Mouse (Mus musculus) forebrain, embryonic 15.5 days (tissue): ENCODE data around the gene Timp3. TPM values are rescaled to one million over a fixed set of nuclear protein-coding genes. Genes with fewer than 3 reads are reported as not detected.

ENCODE experiments used
- ATAC-seq: fragments of 200-750 bp; cut with Nextera tagmentation; replicated peaks from 2 replicates; pipeline ENCODE4 v1.8.0; 2017; ENCODE audit warnings: mild to moderate bottlenecking, moderate TSS enrichment, moderate library complexity
- H3K27ac ChIP-seq: fragments of 300-500 bp; sonication (generic); replicated peaks from 2 replicates; pipeline ENCODE4 v1.5.1; 2015; ENCODE audit warnings: mild to moderate bottlenecking, inconsistent platforms
- H3K27me3 ChIP-seq: fragments of 300-500 bp; sonication (generic); 2 replicates; pipeline ENCODE4 v1.6.1; 2015; ENCODE audit warnings: inconsistent platforms
- H3K36me3 ChIP-seq: fragments of 300-500 bp; sonication (generic); 2 replicates; pipeline ENCODE4 v1.6.1; 2015; ENCODE audit warnings: mild to moderate bottlenecking, inconsistent platforms
- H3K4me1 ChIP-seq: fragments of 300-500 bp; sonication (generic); 2 replicates; pipeline ENCODE4 v1.6.1; 2015; ENCODE audit warnings: inconsistent platforms
- H3K4me2 ChIP-seq: fragments of 300-500 bp; sonication (generic); replicated peaks from 2 replicates; pipeline ENCODE4 v1.6.1; 2015; ENCODE audit warnings: mild to moderate bottlenecking, inconsistent platforms
- H3K4me3 ChIP-seq: fragments of 300-500 bp; sonication (generic); 2 replicates; pipeline ENCODE4 v1.5.1; 2015; ENCODE audit warnings: mild to moderate bottlenecking, inconsistent platforms
- H3K9ac ChIP-seq: fragments of 300-500 bp; sonication (generic); replicated peaks from 2 replicates; pipeline ENCODE4 v1.6.1; 2015; ENCODE audit warnings: mild to moderate bottlenecking, inconsistent platforms
- H3K9me3 ChIP-seq: fragments of 300-500 bp; sonication (generic); 2 replicates; pipeline ENCODE4 v1.6.1; 2016; ENCODE audit warnings: inconsistent platforms
- WGBS: fragments of 180-500 bp; shearing (Covaris S2); methylation state at CpG from one replicate; pipeline ENCODE4 v1.1.7; 2015; ENCODE audit warnings: mixed read lengths; 5-methylcytosine and 5-hydroxymethylcytosine counted together
- polyA plus RNA-seq: library from polyadenylated mRNA; unstranded; fragments of >200 nt; fragmentation: Nextera tagmentation; extraction: Ambion mirVana; gene quantifications from 2 replicates; pipeline ENCODE4 v1.2.1, GENCODE M21; 2015

Gene Timp3
- polyA plus RNA-seq, 1 experiment from 2014 or later: 16.9 TPM

- ATAC-seq: no peak
- Histone ChIP-seq H3K4me2 (peak overlapping the region; percentile 95), H3K9ac (peak overlapping the region; percentile 56), H3K36me3 (no peaks in the 10 kb centered on the region), H3K4me1 (peaks cover 38% of the 10 kb centered on the region), H3K27ac (no peak overlapping the region), H3K27me3 (0 out of 2 replicates have a peak, but pooled peaks cover 3% of the 10 kb centered on the region), H3K4me3 (peak overlapping the region; percentile 48), H3K9me3 (no peaks in the 10 kb centered on the region)
- 3% methylated on average over 10 of the region's 10 CpGs for WGBS
Observed at GRCm38 (mm10) chr10:86301117-86301490, 932 bp downstream of the Timp3 start.

GRCm38 (mm10) chr10:86301593-86302317 is 1.6 kb downstream of the Timp3 start:
- H3K36me3 ChIP-seq: no peaks in the 10 kb centered on the region
- 0 out of 2 replicates have a peak, but pooled peaks cover 3% of the 10 kb centered on the region for H3K27me3 ChIP-seq
- no peaks in the 10 kb centered on the region for H3K9me3 ChIP-seq
- no peak for ATAC-seq
- H3K9ac ChIP-seq: no peak overlapping the region
- WGBS: 37% methylated on average over 4 of the region's 4 CpGs
- no peak overlapping the region for H3K27ac ChIP-seq
- peak overlapping the region; percentile 95 for H3K4me2 ChIP-seq
- peak overlapping the region; percentile 48 for H3K4me3 ChIP-seq
- peaks cover 37% of the 10 kb centered on the region for H3K4me1 ChIP-seq

GRCm38 (mm10) chr10:86302318-86302648 is 2.1 kb downstream of the Timp3 start:
- H3K27ac ChIP-seq: no peak overlapping the region
- peak overlapping the region; percentile 48; the same call in 1 of the 2 replicates for H3K4me3 ChIP-seq
- no peaks in the 10 kb centered on the region for H3K36me3 ChIP-seq
- H3K4me2 ChIP-seq: peak overlapping the region; percentile 95
- ATAC-seq: no peak
- 68% methylated on average over 4 of the region's 4 CpGs for WGBS
- H3K9me3 ChIP-seq: no peaks in the 10 kb centered on the region
- H3K4me1 ChIP-seq: peaks cover 37% of the 10 kb centered on the region
- no peak overlapping the region for H3K9ac ChIP-seq
- 0 out of 2 replicates have a peak, but pooled peaks cover 3% of the 10 kb centered on the region for H3K27me3 ChIP-seq

GRCm38 (mm10) chr10:86302761-86303494 is 2.8 kb downstream of the Timp3 start:
- H3K4me2 ChIP-seq: no peak overlapping the region; the same call in 1 of the 2 replicates
- peak; percentile 30 for ATAC-seq

GRCm38 (mm10) chr10:86303495-86303876 is 3.3 kb downstream of the Timp3 start:
- no peak overlapping the region for H3K4me3 ChIP-seq
- no peaks in the 10 kb centered on the region for H3K9me3 ChIP-seq
- ATAC-seq: no peak
- H3K4me1 ChIP-seq: peaks cover 37% of the 10 kb centered on the region
- H3K4me2 ChIP-seq: no peak overlapping the region
- 0 out of 2 replicates have a peak, but pooled peaks cover 3% of the 10 kb centered on the region for H3K27me3 ChIP-seq
- no peak overlapping the region for H3K9ac ChIP-seq
- H3K36me3 ChIP-seq: no peaks in the 10 kb centered on the region
- WGBS: 46% methylated on average over 2 of the region's 2 CpGs
- peak overlapping the region; percentile 63; the same call in 1 of the 2 replicates for H3K27ac ChIP-seq

More at GRCm38 (mm10) chr10:86302761-86303494, 2.8 kb downstream of the Timp3 start:
- 0 out of 2 replicates have a peak, but pooled peaks cover 3% of the 10 kb centered on the region for H3K27me3 ChIP-seq
- H3K4me3 ChIP-seq: no peak overlapping the region
- peak overlapping the region; percentile 29; the same call in 1 of the 2 replicates for H3K9ac ChIP-seq
- peaks cover 37% of the 10 kb centered on the region for H3K4me1 ChIP-seq
- 9% methylated on average over 8 of the region's 8 CpGs for WGBS
- H3K9me3 ChIP-seq: no peaks in the 10 kb centered on the region
- no peaks in the 10 kb centered on the region for H3K36me3 ChIP-seq
- H3K27ac ChIP-seq: peak overlapping the region; percentile 63

- no peaks in the 10 kb centered on the region for H3K36me3 ChIP-seq
- no peak overlapping the region for H3K27ac ChIP-seq
- H3K4me2 ChIP-seq: no peak overlapping the region
- H3K4me3 ChIP-seq: no peak overlapping the region
- peaks cover 37% of the 10 kb centered on the region for H3K4me1 ChIP-seq
- H3K9me3 ChIP-seq: no peaks in the 10 kb centered on the region
- no peak for ATAC-seq
- 0% methylated on average over 2 of the region's 2 CpGs for WGBS
- H3K27me3 ChIP-seq: 0 out of 2 replicates have a peak, but pooled peaks cover 3% of the 10 kb centered on the region
- no peak overlapping the region for H3K9ac ChIP-seq
Observed at GRCm38 (mm10) chr10:86304583-86304982, 4.4 kb downstream of the Timp3 start.

- H3K27ac ChIP-seq: no peak overlapping the region
- 92% methylated on average over 4 of the region's 4 CpGs for WGBS
- H3K9ac ChIP-seq: no peak overlapping the region
- H3K9me3 ChIP-seq: no peaks in the 10 kb centered on the region
- no peak overlapping the region for H3K4me2 ChIP-seq
- H3K4me3 ChIP-seq: no peak overlapping the region
- H3K27me3 ChIP-seq: no peaks in the 10 kb centered on the region
- ATAC-seq: no peak
- no peaks in the 10 kb centered on the region for H3K36me3 ChIP-seq
- H3K4me1 ChIP-seq: peaks cover 16% of the 10 kb centered on the region
Observed at GRCm38 (mm10) chr10:86307235-86307634, 7.1 kb downstream of the Timp3 start.

- Histone ChIP-seq H3K27ac (no peak overlapping the region), H3K9ac (no peak overlapping the region), H3K27me3 (no peaks in the 10 kb centered on the region), H3K9me3 (no peaks in the 10 kb centered on the region), H3K4me1 (0 out of 2 replicates have a peak, but pooled peaks cover under 1% of the 10 kb centered on the region), H3K4me3 (no peak overlapping the region), H3K36me3 (no peaks in the 10 kb centered on the region), H3K4me2 (no peak overlapping the region)
- ATAC-seq: no peak
- WGBS: 82% methylated on average over 6 of the region's 6 CpGs
Observed at GRCm38 (mm10) chr10:86310527-86310926, 10.4 kb downstream of the Timp3 start.

- H3K4me2 ChIP-seq: no peak overlapping the region
- ATAC-seq: no peak
- no peaks in the 10 kb centered on the region for H3K27me3 ChIP-seq
- no peak overlapping the region for H3K9ac ChIP-seq
- H3K4me1 ChIP-seq: 0 out of 2 replicates have a peak, but pooled peaks cover 10% of the 10 kb centered on the region
- H3K9me3 ChIP-seq: no peaks in the 10 kb centered on the region
- no peaks in the 10 kb centered on the region for H3K36me3 ChIP-seq
- 94% methylated on average over 3 of the region's 3 CpGs for WGBS
- no peak overlapping the region for H3K27ac ChIP-seq
- no peak overlapping the region for H3K4me3 ChIP-seq
Observed at GRCm38 (mm10) chr10:86312976-86313375, 12.8 kb downstream of the Timp3 start.

GRCm38 (mm10) chr10:86313448-86313847 is 13.3 kb downstream of the Timp3 start:
- no peaks in the 10 kb centered on the region for H3K9me3 ChIP-seq
- no peaks in the 10 kb centered on the region for H3K36me3 ChIP-seq
- H3K27ac ChIP-seq: no peak overlapping the region
- no peak overlapping the region for H3K4me3 ChIP-seq
- H3K4me1 ChIP-seq: 0 out of 2 replicates have a peak, but pooled peaks cover 14% of the 10 kb centered on the region
- H3K4me2 ChIP-seq: no peak overlapping the region
- H3K27me3 ChIP-seq: no peaks in the 10 kb centered on the region
- WGBS: 82% methylated on average over 1 of the region's 1 CpGs
- no peak overlapping the region for H3K9ac ChIP-seq
- ATAC-seq: no peak

- ATAC-seq: no peak
- WGBS: 41% methylated on average over 3 of the region's 3 CpGs
- Histone ChIP-seq H3K27me3 (no peaks in the 10 kb centered on the region), H3K4me2 (no peak overlapping the region), H3K27ac (no peak overlapping the region), H3K4me1 (peaks cover 24% of the 10 kb centered on the region; the same call in 1 of the 2 replicates), H3K4me3 (no peak overlapping the region), H3K9me3 (no peaks in the 10 kb centered on the region), H3K9ac (no peak overlapping the region), H3K36me3 (no peaks in the 10 kb centered on the region)
Observed at GRCm38 (mm10) chr10:86315513-86315912, 15.3 kb downstream of the Timp3 start.

- Histone ChIP-seq H3K9ac (no peak overlapping the region), H3K4me3 (no peak overlapping the region), H3K27me3 (no peaks in the 10 kb centered on the region), H3K27ac (no peak overlapping the region), H3K9me3 (no peaks in the 10 kb centered on the region), H3K4me1 (peaks cover 31% of the 10 kb centered on the region), H3K36me3 (no peaks in the 10 kb centered on the region), H3K4me2 (no peak overlapping the region)
- WGBS: 65% methylated on average over 7 of the region's 7 CpGs
- ATAC-seq: no peak
Observed at GRCm38 (mm10) chr10:86317633-86318032, 17.5 kb downstream of the Timp3 start.
